Mouse (Mus musculus) bone marrow, adult 2 months (tissue): ENCODE results near the gene Epha8. TPM values are rescaled to one million over a fixed set of nuclear protein-coding genes. Genes with fewer than 3 reads are reported as not detected.
A peak's percentile ranks its signal among the peaks of the same experiment; 100 is the strongest.

Source experiments
- H3K27ac ChIP-seq: fragments of 200-500 bp; 2 replicates; pipeline ENCODE4 v1.5.1; 2012; ENCODE audit warnings: low read depth, mild to moderate bottlenecking, control low read depth, inconsistent platforms, low read length; ENCODE audit not compliant: control insufficient read depth, poor library complexity, insufficient read depth
- H3K4me1 ChIP-seq: fragments of 200-500 bp; 2 replicates; pipeline ENCODE4 v1.6.1; 2011; ENCODE audit warnings: low read length; ENCODE audit not compliant: control insufficient read depth, insufficient read depth
- H3K4me3 ChIP-seq: fragments of 200-500 bp; replicated peaks from 2 replicates; pipeline ENCODE3; 2011; ENCODE audit warnings: mild to moderate bottlenecking, low read depth, low read length, control low read depth; ENCODE audit not compliant: control insufficient read depth
- CTCF ChIP-seq: fragments of 200-500 bp; IDR thresholded peaks from 2 replicates; pipeline ENCODE4 v1.5.1; 2011; ENCODE audit warnings: low read length, control low read depth; ENCODE audit not compliant: control insufficient read depth, insufficient read depth
- POLR2A ChIP-seq: fragments of 200-500 bp; IDR thresholded peaks from 2 replicates; pipeline ENCODE4 v1.6.1; 2011; ENCODE audit warnings: low read depth, mild to moderate bottlenecking, control low read depth, low read length, borderline replicate concordance; ENCODE audit not compliant: control insufficient read depth
- WGBS: fragments of 180-500 bp; shearing (Covaris S2); methylation state at CpG from one replicate; pipeline ENCODE4 v1.1.7; 2018; 5-methylcytosine and 5-hydroxymethylcytosine counted together
- polyA plus RNA-seq: library from polyadenylated mRNA; stranded (reverse); fragments of >200 nt; gene quantifications from 2 replicates; pipeline ENCODE4 v1.2.4, GENCODE M21; 2011; ENCODE audit warnings: low replicate concordance; ENCODE audit not compliant: missing spikeins, insufficient read depth, insufficient read length

The Epha8 gene
- polyA plus RNA-seq, 1 experiment: not detected

- H3K27ac ChIP-seq: no peak overlapping the region
- no peak overlapping the region for H3K4me3 ChIP-seq
- no peaks in the 10 kb centered on the region for H3K4me1 ChIP-seq
- 50% methylated on average over 12 of the region's 12 CpGs for WGBS
- no peak for TF ChIP-seq CTCF
- no peak for TF ChIP-seq POLR2A
These were observed 24.7 kb upstream of the Epha8 start for GRCm38 (mm10) chr4:136981347-136981746.

GRCm38 (mm10) chr4:136980921-136981320 is 24.3 kb upstream of the Epha8 start:
- no peak overlapping the region for H3K4me3 ChIP-seq
- TF ChIP-seq CTCF (no peak), POLR2A (no peak)
- WGBS: 86% methylated on average over 4 of the region's 4 CpGs
- no peaks in the 10 kb centered on the region for H3K4me1 ChIP-seq
- no peak overlapping the region for H3K27ac ChIP-seq

GRCm38 (mm10) chr4:136977244-136977643 is 20.6 kb upstream of the Epha8 start:
- H3K4me3 ChIP-seq: no peak overlapping the region
- no peak overlapping the region for H3K27ac ChIP-seq
- WGBS: 64% methylated on average over 8 of the region's 8 CpGs
- TF ChIP-seq POLR2A (no peak), CTCF (no peak)
- H3K4me1 ChIP-seq: no peaks in the 10 kb centered on the region

GRCm38 (mm10) chr4:136970939-136971338 is 14.3 kb upstream of the Epha8 start:
- Histone ChIP-seq H3K4me3 (no peak overlapping the region), H3K4me1 (no peaks in the 10 kb centered on the region), H3K27ac (no peak overlapping the region)
- TF ChIP-seq POLR2A (no peak), CTCF (peak; percentile 56)
- 8% methylated on average over 6 of the region's 6 CpGs for WGBS

- no peak for TF ChIP-seq POLR2A
- TF ChIP-seq CTCF: no peak
- no peak overlapping the region for H3K4me3 ChIP-seq
- H3K4me1 ChIP-seq: no peaks in the 10 kb centered on the region
- H3K27ac ChIP-seq: no peak overlapping the region
- WGBS: 45% methylated on average over 15 of the region's 16 CpGs
These were observed 13.1 kb upstream of the Epha8 start for GRCm38 (mm10) chr4:136969503-136970276.

- TF ChIP-seq CTCF: no peak
- no peak for TF ChIP-seq POLR2A
- H3K4me3 ChIP-seq: no peak overlapping the region
- no peak overlapping the region; the same call in 1 of the 2 replicates for H3K27ac ChIP-seq
- 42% methylated on average over 8 of the region's 8 CpGs for WGBS
- H3K4me1 ChIP-seq: no peaks in the 10 kb centered on the region
These were observed 12.5 kb upstream of the Epha8 start for GRCm38 (mm10) chr4:136969096-136969495.

GRCm38 (mm10) chr4:136967511-136967910 is 10.9 kb upstream of the Epha8 start:
- no peak for TF ChIP-seq POLR2A
- no peak for TF ChIP-seq CTCF
- Histone ChIP-seq H3K4me1 (no peaks in the 10 kb centered on the region), H3K27ac (no peak overlapping the region), H3K4me3 (no peak overlapping the region)
- WGBS: 23% methylated on average over 9 of the region's 9 CpGs

GRCm38 (mm10) chr4:136966493-136967390 is 10.1 kb upstream of the Epha8 start:
- WGBS: 46% methylated on average over 16 of the region's 16 CpGs
- no peak for TF ChIP-seq CTCF
- TF ChIP-seq POLR2A: no peak
- no peaks in the 10 kb centered on the region for H3K4me1 ChIP-seq

More at GRCm38 (mm10) chr4:136966493-136967390, 10.1 kb upstream of the Epha8 start:
- Histone ChIP-seq H3K4me3 (no peak overlapping the region), H3K27ac (no peak overlapping the region)
